Mouse (Mus musculus): ENCODE measurements around the gene Thy1. TPM values are rescaled to one million over a fixed set of nuclear protein-coding genes. Genes with fewer than 3 reads are reported as not detected.

Thy1 gene
- total RNA-seq, 2 experiments from 2014 or later, result 7.5 to 16.7 TPM

DNA sequence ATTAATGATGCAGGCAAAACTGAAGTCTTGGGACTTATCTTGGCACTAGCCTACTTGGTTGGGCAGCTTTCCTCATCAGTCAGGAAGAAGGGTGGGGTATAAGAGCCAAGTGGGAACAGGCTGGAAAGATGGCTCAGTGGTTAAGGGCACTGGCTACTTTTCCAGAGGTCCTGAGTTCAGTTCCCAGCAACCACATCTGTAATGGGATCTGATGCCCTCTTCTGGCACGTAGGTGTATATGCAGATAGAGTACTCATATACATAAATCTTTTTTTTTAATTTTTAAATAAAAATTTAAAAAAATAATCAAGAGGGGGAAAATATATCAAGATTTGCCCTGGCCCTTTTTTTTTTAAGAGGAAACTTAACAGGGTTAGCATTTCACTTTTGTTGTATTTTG lies 22.0 kb downstream of the Thy1 start:
- no peak for ATAC-seq (ENCODE audit: poor library complexity, severe bottlenecking)

GRCm38 (mm10) chr9:44066785-44067225 lies 23.6 kb downstream of the Thy1 start, which contains the start of gene Usp2:
Gene Usp2, plus strand, starts transcription at chr9:44067021.
- ATAC-seq (ENCODE audit: poor library complexity, severe bottlenecking), result peak; percentile 99

- no peak for ATAC-seq (ENCODE audit: poor library complexity, severe bottlenecking)
These were observed 24.2 kb downstream of the Thy1 start for GRCm38 (mm10) chr9:44067241-44067959.

DNA sequence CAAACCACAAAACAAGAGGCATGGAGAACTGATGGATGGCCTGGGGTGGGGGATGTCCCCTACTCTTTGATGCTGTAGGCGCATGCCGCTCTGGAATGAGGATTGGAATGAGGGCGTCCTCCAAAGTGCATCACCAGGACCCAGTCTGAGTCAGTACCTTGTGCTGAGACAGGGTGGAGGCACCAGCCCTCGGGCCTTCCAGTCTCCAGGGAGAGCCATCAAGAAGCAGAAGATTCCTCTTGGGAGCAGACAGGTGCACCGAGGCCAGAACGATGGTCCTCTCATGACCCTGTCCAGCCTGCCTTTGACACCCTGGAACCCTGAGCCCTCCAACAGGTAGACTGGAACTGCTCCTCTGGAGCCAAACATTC lies 24.8 kb downstream of the Thy1 start:
- no peak for ATAC-seq (ENCODE audit: poor library complexity, severe bottlenecking)

- no peak for ATAC-seq (ENCODE audit: poor library complexity, severe bottlenecking)
These were observed 26.1 kb downstream of the Thy1 start for GRCm38 (mm10) chr9:44069252-44069651.

DNA sequence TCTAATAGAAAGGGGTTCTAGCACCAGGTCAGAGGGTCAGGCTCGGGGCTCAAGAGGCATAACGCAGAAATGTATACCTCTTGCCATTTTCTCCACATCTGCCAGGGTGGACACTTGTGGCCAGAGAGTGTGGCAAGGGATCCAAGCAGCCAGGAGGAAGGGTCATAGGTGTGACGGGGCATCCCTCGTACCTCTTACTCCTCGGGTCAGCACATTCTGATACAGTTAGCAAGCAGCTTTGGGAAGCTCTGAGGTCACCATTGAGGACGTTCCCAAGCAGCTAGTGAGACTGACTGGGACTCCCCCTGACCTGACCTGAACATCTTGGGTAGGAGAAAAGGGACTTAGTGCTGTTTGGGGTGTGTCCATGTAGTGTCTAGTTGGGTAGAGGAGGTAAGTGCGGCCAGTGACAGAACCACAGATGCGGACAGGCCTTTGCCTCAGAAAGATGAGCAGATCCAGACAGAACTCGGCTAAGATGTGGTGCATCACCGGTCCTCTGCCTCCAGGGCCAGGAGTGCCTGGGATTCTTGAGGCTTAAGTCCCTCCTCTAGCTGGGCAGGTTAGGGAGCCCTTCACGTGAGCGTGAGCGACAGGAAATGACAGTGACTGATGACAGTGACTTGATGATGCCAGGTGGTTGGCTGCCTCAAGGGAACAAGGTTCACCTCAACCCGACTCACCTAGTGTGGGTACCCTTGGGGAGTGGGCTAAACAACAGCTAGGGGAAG lies 27.1 kb downstream of the Thy1 start:
- ATAC-seq (ENCODE audit: poor library complexity, severe bottlenecking), result no peak

DNA sequence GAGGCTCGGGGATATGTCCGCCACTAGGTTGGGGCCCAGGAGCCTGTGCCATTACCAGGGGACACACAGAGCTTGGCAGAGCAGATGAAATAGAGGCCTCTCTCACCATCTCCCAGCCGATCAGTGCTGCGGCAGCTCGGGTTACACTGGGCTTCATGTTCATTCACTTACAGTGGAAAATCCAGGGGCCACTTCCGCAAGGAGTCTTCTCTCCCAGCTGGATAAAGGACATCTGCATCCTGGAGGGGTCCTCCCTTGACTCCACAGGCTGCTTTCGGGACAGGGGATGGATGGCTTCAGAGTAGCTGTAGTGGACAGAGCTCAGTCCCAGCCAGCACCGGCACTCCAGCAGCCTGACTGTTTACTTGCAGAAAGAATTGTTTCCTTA lies 27.7 kb downstream of the Thy1 start:
- no peak for ATAC-seq (ENCODE audit: poor library complexity, severe bottlenecking)

GRCm38 (mm10) chr9:44071914-44072598 lies 28.9 kb downstream of the Thy1 start:
- ATAC-seq (ENCODE audit: poor library complexity, severe bottlenecking), result no peak

- ATAC-seq (ENCODE audit: poor library complexity, severe bottlenecking), result no peak
These were observed 29.4 kb downstream of the Thy1 start for GRCm38 (mm10) chr9:44072599-44072915.

DNA sequence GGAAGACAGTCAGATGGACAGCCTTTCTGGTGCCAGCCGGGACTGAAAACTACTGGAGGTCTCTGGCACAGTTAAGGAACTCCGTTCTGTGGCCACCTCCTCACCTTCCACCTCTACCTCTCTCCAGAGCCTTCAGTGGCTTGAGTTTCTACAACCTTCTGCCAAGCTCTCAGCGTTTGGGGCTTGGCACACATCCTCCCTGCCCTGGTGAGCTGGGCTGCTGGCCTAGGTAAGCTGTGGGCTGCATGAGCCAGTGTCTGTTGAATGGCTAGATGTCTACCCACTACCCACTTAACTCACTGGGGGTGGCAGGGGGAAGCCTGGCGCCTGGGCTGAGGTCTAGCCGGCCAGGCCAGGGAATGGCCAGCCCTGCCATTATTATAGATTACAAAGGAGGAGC lies 29.9 kb downstream of the Thy1 start:
- ATAC-seq (ENCODE audit: poor library complexity, severe bottlenecking), result no peak

- ATAC-seq (ENCODE audit: poor library complexity, severe bottlenecking), result no peak
These were observed 31.5 kb downstream of the Thy1 start for GRCm38 (mm10) chr9:44074395-44075275.

DNA sequence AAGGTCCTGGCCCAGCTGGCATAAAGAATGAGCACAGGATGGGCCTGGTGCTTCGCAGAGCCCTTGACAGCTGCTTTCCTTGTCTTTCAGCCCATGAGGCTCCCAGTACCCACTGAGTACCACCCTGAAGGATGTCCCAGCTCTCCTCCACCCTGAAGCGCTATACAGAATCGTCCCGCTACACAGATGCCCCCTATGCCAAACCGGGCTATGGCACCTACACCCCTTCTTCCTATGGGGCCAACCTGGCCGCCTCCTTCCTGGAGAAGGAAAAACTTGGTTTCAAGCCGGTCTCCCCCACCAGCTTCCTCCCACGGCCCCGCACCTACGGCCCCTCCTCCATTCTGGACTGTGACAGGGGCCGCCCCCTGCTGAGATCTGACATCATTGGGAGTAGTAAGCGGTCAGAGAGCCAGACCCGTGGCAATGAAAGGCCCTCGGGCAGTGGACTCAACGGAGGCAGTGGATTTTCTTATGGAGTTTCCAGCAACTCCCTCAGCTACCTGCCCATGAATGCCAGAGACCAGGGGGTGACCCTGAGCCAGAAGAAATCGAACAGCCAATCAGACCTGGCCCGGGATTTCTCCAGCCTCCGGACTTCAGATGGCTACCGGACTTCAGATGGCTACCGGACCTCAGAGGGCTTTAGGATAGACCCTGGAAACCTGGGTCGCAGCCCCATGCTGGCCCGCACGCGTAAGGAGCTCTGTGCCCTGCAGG lies 32.3 kb downstream of the Thy1 start:
- ATAC-seq (ENCODE audit: poor library complexity, severe bottlenecking), result no peak

DNA sequence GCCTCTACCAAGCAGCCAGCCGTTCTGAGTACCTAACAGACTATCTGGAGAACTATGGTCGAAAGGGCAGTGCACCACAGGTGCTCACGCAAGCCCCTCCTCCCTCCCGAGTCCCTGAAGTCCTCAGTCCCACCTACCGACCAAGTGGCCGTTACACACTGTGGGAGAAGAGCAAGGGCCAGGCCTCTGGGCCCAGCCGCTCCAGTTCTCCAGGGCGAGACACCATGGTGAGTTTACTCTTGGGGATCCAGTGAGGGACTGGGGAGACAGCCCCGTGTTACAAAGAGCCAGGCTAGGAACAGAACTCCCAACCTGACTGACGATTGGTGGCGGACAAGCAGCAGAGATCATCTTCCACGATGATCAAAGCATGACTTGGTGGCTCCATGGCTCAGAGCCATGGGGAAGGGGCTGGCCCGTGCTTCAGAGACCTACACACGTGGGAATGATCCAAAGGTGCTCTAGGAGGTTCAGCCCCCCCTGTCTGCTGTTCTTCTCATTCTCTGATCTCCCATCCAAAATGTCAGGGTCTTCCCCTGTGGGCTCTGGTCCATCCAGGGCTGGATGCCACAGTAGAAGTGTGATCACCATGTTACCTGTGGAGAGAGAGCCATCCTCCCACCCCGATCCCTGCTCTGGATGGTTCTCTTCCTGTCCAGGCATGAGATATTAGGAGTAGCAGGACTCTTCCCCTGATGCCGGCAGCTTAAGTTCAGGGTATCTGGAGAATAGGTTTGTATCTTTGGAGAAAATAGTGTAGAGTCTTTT lies 33.0 kb downstream of the Thy1 start:
- ATAC-seq (ENCODE audit: poor library complexity, severe bottlenecking), result no peak

DNA sequence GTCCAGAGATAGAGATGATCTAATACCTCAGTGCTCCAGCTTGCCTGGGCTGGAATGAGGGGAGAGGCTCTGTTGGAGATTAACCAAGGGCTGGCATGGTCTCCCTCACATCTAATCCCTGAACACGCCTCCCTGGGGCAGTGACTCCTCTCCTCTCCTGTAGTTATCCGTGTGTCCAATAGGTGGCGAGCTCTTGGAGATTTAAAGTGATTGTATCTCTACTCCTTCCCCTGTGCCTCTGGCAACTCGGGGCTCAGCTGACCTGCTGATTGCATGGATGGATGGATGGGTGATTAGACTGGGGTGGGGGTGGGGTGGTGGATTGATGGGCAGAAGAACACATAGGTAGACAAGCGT lies 33.6 kb downstream of the Thy1 start:
- peak; percentile 71 for ATAC-seq (ENCODE audit: poor library complexity, severe bottlenecking)

GRCm38 (mm10) chr9:44077266-44077910 lies 34.2 kb downstream of the Thy1 start:
- ATAC-seq (ENCODE audit: poor library complexity, severe bottlenecking), result no peak

- no peak for ATAC-seq (ENCODE audit: poor library complexity, severe bottlenecking)
These were observed 35.1 kb downstream of the Thy1 start for GRCm38 (mm10) chr9:44078136-44078797.

- no peak for ATAC-seq (ENCODE audit: poor library complexity, severe bottlenecking)
These were observed 36.0 kb downstream of the Thy1 start for GRCm38 (mm10) chr9:44078955-44079756.
